Mouse (Mus musculus) liver, embryonic 14.5 days (tissue): ENCODE measurements at regions not wholly inside any gene's neighbourhood (a gene's known extent, or its start where the extent isn't known, plus 50 kb on each side); places are given as distances from the start of the nearest gene placed in this dataset.

ENCODE experiments used
- ATAC-seq: fragments of 200-750 bp; cut with Nextera tagmentation; 2 replicates; pipeline ENCODE4 v1.8.0; 2017; ENCODE audit warnings: moderate number of reproducible peaks, mild to moderate bottlenecking, moderate library complexity; ENCODE audit not compliant: insufficient read depth
- DNase-seq, 3 experiments: peaks; one replicate each; pipeline ENCODE4 v3.0.0-alpha.2; 2012 to 2013; ENCODE audit warnings: low read depth in 3 of 3, low spot score in 3 of 3
- H3K27ac ChIP-seq: fragments of 300-500 bp; sonication (generic); 2 replicates; pipeline ENCODE4 v1.5.1; 2014; ENCODE audit warnings: moderate library complexity, mild to moderate bottlenecking, control low read depth, inconsistent platforms
- H3K27me3 ChIP-seq: fragments of 300-500 bp; sonication (generic); 2 replicates; pipeline ENCODE4 v1.6.1; 2014; ENCODE audit warnings: mild to moderate bottlenecking, low read length, moderate library complexity; ENCODE audit not compliant: control insufficient read depth, insufficient read depth
- H3K36me3 ChIP-seq: fragments of 300-500 bp; sonication (generic); replicated peaks from 2 replicates; pipeline ENCODE4 v1.6.1; 2014; ENCODE audit warnings: low read depth; ENCODE audit not compliant: control insufficient read depth, insufficient read depth
- H3K4me1 ChIP-seq, 2 experiments: fragments of 200-500 bp in 1 of 2; fragments of 300-500 bp in 1 of 2; sonication (generic) in 1 of 2; replicated peaks; 2 replicates each; pipeline ENCODE4 v1.6.1; 2012 to 2014; ENCODE audit warnings: antibody characterized with exemption in 1 of 2, inconsistent platforms in 1 of 2, low read length in 1 of 2; ENCODE audit not compliant: control insufficient read depth in 2 of 2, insufficient read depth in 2 of 2
- H3K4me2 ChIP-seq: fragments of 300-500 bp; sonication (generic); 2 replicates; pipeline ENCODE4 v1.6.1; 2014; ENCODE audit warnings: low read depth, mild to moderate bottlenecking, control low read depth, moderate library complexity
- H3K4me3 ChIP-seq, 2 experiments: fragments of 200-500 bp in 1 of 2; fragments of 300-500 bp in 1 of 2; sonication (generic) in 1 of 2; 2 replicates each; pipeline ENCODE4 v1.5.1; 2012 to 2014; ENCODE audit warnings: low read depth in 2 of 2, low read length in 2 of 2, mild to moderate bottlenecking in 2 of 2, control low read depth in 1 of 2, inconsistent platforms in 1 of 2, moderate library complexity in 1 of 2; ENCODE audit not compliant: insufficient read depth in 1 of 2
- H3K9ac ChIP-seq: fragments of 300-500 bp; sonication (generic); replicated peaks from 2 replicates; pipeline ENCODE4 v1.6.1; 2014; ENCODE audit warnings: mild to moderate bottlenecking, control low read depth, moderate library complexity
- H3K9me3 ChIP-seq: fragments of 300-500 bp; sonication (generic); 2 replicates; pipeline ENCODE4 v1.6.1; 2016; ENCODE audit warnings: low read length, mixed read lengths; ENCODE audit not compliant: control insufficient read depth
- CTCF ChIP-seq: IDR thresholded peaks from 2 replicates; pipeline ENCODE4 v1.5.1; 2016; ENCODE audit warnings: antibody characterized with exemption, low read depth, control low read depth
- EP300 ChIP-seq: IDR thresholded peaks from 2 replicates; pipeline ENCODE4 v1.6.1; 2016; ENCODE audit warnings: antibody characterized with exemption, low read depth
- WGBS: fragments of 180-500 bp; shearing (Covaris S2); extraction: QIAGEN DNeasy Blood & Tissue Kit; methylation state at CpG from one replicate; pipeline ENCODE4 v1.1.7; 2014; ENCODE audit not compliant: insufficient replicate concordance; 5-methylcytosine and 5-hydroxymethylcytosine counted together

DNA sequence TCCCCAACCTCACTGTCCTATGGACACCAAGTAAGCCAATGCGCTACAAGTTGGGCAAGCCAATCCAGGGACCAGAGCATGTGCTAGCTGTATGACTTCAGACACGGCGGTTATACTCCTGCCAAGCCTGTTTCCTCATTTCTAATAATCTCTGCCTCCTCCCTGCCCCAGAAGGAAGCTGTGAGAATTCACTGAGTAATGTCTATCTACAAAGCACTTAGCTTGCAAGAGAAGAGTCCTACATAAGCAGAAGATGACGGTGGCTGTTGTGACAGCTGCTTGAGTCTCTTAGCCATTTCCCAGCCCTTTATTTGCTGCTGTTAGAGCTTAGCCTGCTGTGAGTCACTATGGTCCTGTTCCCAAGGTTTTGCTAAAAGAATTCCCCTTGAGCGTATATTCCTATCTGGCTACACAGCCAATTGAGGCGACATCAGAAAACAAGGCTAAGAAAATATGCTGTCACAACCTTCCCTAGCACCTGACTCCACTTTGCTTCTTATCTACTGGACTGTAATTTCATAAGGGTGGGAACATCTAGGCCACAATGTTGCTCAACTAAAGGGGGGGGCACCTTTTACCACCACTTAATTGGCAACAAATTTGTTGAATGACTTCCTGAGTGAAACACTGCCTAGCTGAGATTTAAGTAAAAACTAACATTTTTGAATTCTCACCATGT lies 66.0 kb downstream of the Zfp36l1 start:
- Histone ChIP-seq H3K36me3 (no peaks in the 10 kb centered on the region), H3K4me1 (peaks cover 0 to 2% of the 10 kb centered on the region in 2 experiments; a peak in 2 of 4 replicates), H3K27ac (no peak overlapping the region), H3K9me3 (no peaks in the 10 kb centered on the region), H3K27me3 (no peaks in the 10 kb centered on the region), H3K9ac (no peak overlapping the region), H3K4me3 (no peak overlapping the region), H3K4me2 (no peak overlapping the region)
- ATAC-seq (no peak), DNase-seq (no peak)
- TF ChIP-seq CTCF = no peak
- TF ChIP-seq EP300 = no peak
- 46% methylated on average over 6 of the region's 6 CpGs for WGBS

DNA sequence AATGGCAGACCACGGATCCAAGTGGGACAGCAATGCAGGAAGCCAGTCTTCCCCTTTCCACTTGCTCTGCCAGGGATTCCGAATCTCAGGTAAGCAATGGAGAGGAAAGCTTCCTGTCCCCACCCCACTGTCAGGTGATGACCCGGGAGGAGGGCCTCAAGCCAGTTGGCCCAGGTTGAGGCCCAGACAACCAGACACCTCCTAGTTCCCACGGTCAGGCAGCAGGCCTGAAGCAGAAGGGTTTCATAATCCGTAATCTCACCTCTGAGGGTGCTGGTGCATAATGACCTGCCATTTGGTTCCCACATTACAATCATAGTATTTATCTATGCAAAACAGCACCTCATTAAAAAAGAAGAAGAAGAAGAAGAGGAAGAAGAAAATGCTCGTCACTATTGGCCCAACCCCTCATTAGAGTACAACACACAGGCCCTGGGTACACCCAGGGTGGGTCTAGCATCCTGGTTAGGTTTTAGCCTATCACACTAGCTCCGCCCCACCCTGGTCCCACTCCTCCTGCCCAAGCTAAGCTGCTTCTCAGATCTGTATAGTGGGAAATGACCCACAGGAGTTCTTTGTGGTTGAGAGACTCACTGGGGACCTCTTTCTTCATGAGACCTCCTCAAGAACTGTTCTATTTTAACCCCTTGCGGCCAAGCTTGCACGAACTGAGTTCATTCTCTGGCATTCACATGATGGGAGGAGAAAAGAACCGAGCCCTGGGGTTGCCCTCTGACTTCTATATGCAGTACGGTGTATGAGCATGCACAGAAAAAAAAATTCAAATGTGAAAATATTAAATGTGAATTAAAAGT lies 71.1 kb downstream of the Zfp36l1 start:
- Histone ChIP-seq H3K36me3 (no peaks in the 10 kb centered on the region), H3K4me2 (no peak overlapping the region), H3K4me3 (no peak overlapping the region), H3K4me1 (peaks cover under 1 to 22% of the 10 kb centered on the region in 2 experiments), H3K27me3 (no peaks in the 10 kb centered on the region), H3K9ac (no peak overlapping the region), H3K27ac (no peak overlapping the region), H3K9me3 (no peaks in the 10 kb centered on the region)
- ATAC-seq (no peak), DNase-seq (no peak)
- WGBS = 69% methylated on average over 11 of the region's 11 CpGs
- no peak for TF ChIP-seq EP300
- TF ChIP-seq CTCF = no peak

DNA sequence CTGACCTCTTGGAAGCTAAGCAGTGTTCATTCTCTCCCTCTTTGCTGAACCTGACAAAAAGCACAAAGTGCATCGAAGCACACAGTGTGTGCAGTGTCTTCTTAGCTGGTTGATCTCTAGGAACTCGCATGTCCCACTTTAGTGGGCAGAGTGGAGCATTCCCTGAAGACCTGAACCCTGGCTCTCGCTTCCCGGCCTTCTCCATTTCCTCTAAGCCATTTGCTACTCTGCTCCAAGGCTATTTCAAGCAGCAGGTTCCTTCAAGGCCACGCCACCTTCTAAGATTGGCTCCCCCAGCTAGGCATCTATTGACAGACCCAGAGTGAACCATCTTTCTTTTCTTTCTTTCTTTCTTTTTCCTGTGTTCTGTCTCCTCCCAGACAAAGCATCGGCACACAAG lies 71.8 kb downstream of the Zfp36l1 start:
- Histone ChIP-seq H3K27me3 (no peaks in the 10 kb centered on the region), H3K36me3 (no peaks in the 10 kb centered on the region), H3K27ac (no peak overlapping the region), H3K9ac (no peak overlapping the region), H3K4me3 (no peak overlapping the region), H3K9me3 (no peaks in the 10 kb centered on the region), H3K4me2 (no peak overlapping the region), H3K4me1 (peaks cover 8 to 29% of the 10 kb centered on the region in 2 experiments)
- TF ChIP-seq CTCF (no peak), EP300 (no peak)
- DNase-seq (no peak), ATAC-seq (no peak)
- WGBS = 73% methylated on average over 6 of the region's 6 CpGs

DNA sequence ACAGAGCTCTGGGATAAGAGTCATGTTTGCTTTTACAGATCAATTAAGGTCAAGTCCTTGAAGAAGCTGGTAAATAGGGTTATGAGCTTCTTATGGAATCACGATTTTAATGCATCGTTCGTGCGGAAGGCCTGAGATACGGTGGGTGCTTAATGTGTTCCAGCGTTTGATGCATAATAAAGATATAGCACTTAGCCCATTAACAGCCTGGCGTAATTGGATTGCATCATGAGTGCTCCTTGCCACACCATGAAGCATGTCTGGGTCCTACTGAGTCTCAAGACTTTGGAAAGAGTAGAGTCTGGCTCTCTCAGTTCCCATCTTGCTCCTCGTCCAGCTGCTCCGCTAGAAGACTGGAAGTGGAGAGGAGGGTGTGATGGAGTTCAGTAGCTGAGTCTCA lies 72.6 kb downstream of the Zfp36l1 start:
- no peak overlapping the region for H3K27ac ChIP-seq
- no peaks in the 10 kb centered on the region for H3K9me3 ChIP-seq
- no peak for ATAC-seq
- no peak overlapping the region for H3K4me2 ChIP-seq
- H3K9ac ChIP-seq = no peak overlapping the region
- H3K36me3 ChIP-seq = no peaks in the 10 kb centered on the region
- DNase-seq = no peak
- H3K27me3 ChIP-seq = no peaks in the 10 kb centered on the region
- no peak for TF ChIP-seq EP300
- no peak for TF ChIP-seq CTCF
- peaks cover 16 to 37% of the 10 kb centered on the region in 2 experiments for H3K4me1 ChIP-seq
- 88% methylated on average over 9 of the region's 9 CpGs for WGBS
- H3K4me3 ChIP-seq = no peak overlapping the region

DNA sequence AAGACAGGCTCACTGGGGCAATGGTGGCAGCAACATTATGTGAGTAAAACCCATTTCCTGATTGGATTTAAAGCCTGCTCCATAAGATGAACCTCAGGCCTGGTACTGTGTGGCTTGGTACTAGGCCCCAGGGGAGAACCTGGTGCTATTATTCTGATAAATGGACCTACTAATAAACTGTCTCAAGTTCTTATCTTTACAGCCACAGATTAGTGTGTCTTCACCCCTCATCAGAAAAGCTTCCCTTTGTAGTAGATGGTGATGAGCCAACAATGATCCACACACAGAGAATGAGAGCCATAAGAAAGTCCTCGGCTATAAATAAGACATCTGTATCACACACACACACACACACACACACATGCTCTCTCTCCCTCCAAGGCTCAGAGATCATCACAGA lies 73.7 kb downstream of the Zfp36l1 start:
- Histone ChIP-seq H3K9me3 (no peaks in the 10 kb centered on the region), H3K4me1 (peaks cover 24 to 46% of the 10 kb centered on the region in 2 experiments), H3K27me3 (no peaks in the 10 kb centered on the region), H3K9ac (no peak overlapping the region), H3K4me3 (no peak overlapping the region), H3K36me3 (no peaks in the 10 kb centered on the region), H3K4me2 (no peak overlapping the region), H3K27ac (no peak overlapping the region)
- TF ChIP-seq EP300 (no peak), CTCF (no peak)
- DNase-seq = no peak
- WGBS = 57% methylated on average over 1 of the region's 1 CpGs
- ATAC-seq = peak; percentile 8; the same call in 1 of the 2 replicates
